Mouse (Mus musculus) embryonic facial prominence, embryonic 11.5 days (tissue): ENCODE data around the gene Tspan31. TPM values are rescaled to one million over a fixed set of nuclear protein-coding genes. Genes with fewer than 3 reads are reported as not detected.

ENCODE experiments used
- ATAC-seq: fragments of 200-750 bp; cut with Nextera tagmentation; replicated peaks from 2 replicates; pipeline ENCODE4 v1.8.0; 2017; ENCODE audit warnings: low read depth; ENCODE audit not compliant: insufficient number of reproducible peaks, low FRiP score, low TSS enrichment
- DNase-seq: peaks from one replicate; pipeline ENCODE4 v3.0.0-alpha.2; 2015; ENCODE audit warnings: low spot score
- H3K27ac ChIP-seq: fragments of 300-500 bp; sonication (generic); replicated peaks from 2 replicates; pipeline ENCODE4 v1.5.1; 2014; ENCODE audit warnings: mild to moderate bottlenecking, low read depth, low read length, control low read depth
- H3K27me3 ChIP-seq: fragments of 300-500 bp; sonication (generic); 2 replicates; pipeline ENCODE4 v1.6.1; 2014; ENCODE audit warnings: mild to moderate bottlenecking, low read length, moderate library complexity, mixed read lengths; ENCODE audit not compliant: control insufficient read depth, insufficient read depth
- H3K36me3 ChIP-seq: fragments of 300-500 bp; sonication (generic); replicated peaks from 2 replicates; pipeline ENCODE4 v1.6.1; 2014; ENCODE audit warnings: low read depth, mild to moderate bottlenecking, low read length, moderate library complexity, mixed read lengths; ENCODE audit not compliant: control insufficient read depth, insufficient read depth
- H3K4me1 ChIP-seq: fragments of 300-500 bp; sonication (generic); 2 replicates; pipeline ENCODE4 v1.6.1; 2014; ENCODE audit warnings: low read length, mixed read lengths; ENCODE audit not compliant: control insufficient read depth, insufficient read depth
- H3K4me2 ChIP-seq: fragments of 300-500 bp; sonication (generic); 2 replicates; pipeline ENCODE4 v1.6.1; 2014; ENCODE audit warnings: low read depth, mild to moderate bottlenecking, control low read depth, low read length, moderate library complexity
- H3K4me3 ChIP-seq: fragments of 300-500 bp; sonication (generic); 2 replicates; pipeline ENCODE4 v1.5.1; 2014; ENCODE audit warnings: low read depth, low read length, control low read depth
- H3K9ac ChIP-seq: fragments of 300-500 bp; sonication (generic); replicated peaks from 2 replicates; pipeline ENCODE4 v1.6.1; 2014; ENCODE audit warnings: mild to moderate bottlenecking, control low read depth, low read length
- H3K9me3 ChIP-seq: fragments of 300-500 bp; sonication (generic); replicated peaks from 2 replicates; pipeline ENCODE4 v1.6.1; 2016; ENCODE audit warnings: mild to moderate bottlenecking, low read length, inconsistent platforms, mixed read lengths; ENCODE audit not compliant: control insufficient read depth
- WGBS: fragments of 180-500 bp; shearing (Covaris S2); extraction: QIAGEN DNeasy Blood & Tissue Kit; methylation state at CpG from one replicate; pipeline ENCODE4 v1.1.7; 2014; 5-methylcytosine and 5-hydroxymethylcytosine counted together
- polyA plus RNA-seq: library from polyadenylated mRNA; unstranded; fragments of >200 nt; fragmentation: Nextera tagmentation; extraction: Ambion mirVana; gene quantifications from 2 replicates; pipeline ENCODE4 v1.2.1, GENCODE M21; 2014

Tspan31 gene
- polyA plus RNA-seq, 1 experiment from 2014 or later, result 83.4 TPM

DNA sequence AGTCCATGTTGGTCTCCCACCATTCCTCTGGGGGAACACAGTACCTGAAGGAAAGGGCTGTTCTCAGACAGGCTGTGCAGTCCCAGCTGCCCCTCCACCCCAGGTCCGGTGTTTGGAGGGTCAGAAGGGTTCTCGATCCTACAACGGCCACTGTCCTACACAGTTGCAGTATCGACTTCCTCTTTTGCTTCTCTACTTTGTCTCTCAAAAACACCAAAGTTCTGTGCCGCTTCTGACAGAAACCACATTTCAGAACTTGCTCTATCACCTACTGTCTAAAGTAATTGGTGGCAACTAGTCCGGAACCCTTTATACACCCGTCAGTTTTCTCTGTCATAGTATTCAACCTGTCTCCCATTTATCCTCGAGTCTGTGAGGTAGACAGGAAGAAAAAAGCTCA lies 14.7 kb downstream of the Tspan31 start:
- WGBS, result 86% methylated on average over 8 of the region's 8 CpGs
- H3K27ac ChIP-seq, result no peak overlapping the region
- 0 out of 2 replicates have a peak, but pooled peaks cover 2% of the 10 kb centered on the region for H3K4me1 ChIP-seq
- ATAC-seq, result no peak
- no peak overlapping the region for H3K4me2 ChIP-seq
- H3K9ac ChIP-seq, result no peak overlapping the region
- H3K36me3 ChIP-seq, result peaks cover 4% of the 10 kb centered on the region
- no peaks in the 10 kb centered on the region for H3K9me3 ChIP-seq
- H3K27me3 ChIP-seq, result peaks cover 21% of the 10 kb centered on the region
- no peak overlapping the region for H3K4me3 ChIP-seq
- no peak for DNase-seq

GRCm38 (mm10) chr10:127054646-127055045 lies 15.4 kb downstream of the Tspan31 start:
- no peak overlapping the region for H3K4me3 ChIP-seq
- H3K27ac ChIP-seq, result no peak overlapping the region
- peaks cover 4% of the 10 kb centered on the region for H3K36me3 ChIP-seq
- H3K9ac ChIP-seq, result no peak overlapping the region
- H3K4me2 ChIP-seq, result no peak overlapping the region
- DNase-seq, result peak; percentile 52
- H3K4me1 ChIP-seq, result 0 out of 2 replicates have a peak, but pooled peaks cover 2% of the 10 kb centered on the region
- WGBS, result 67% methylated on average over 4 of the region's 4 CpGs
- peaks cover 23% of the 10 kb centered on the region for H3K27me3 ChIP-seq
- ATAC-seq, result no peak
- no peaks in the 10 kb centered on the region for H3K9me3 ChIP-seq

GRCm38 (mm10) chr10:127050119-127050474 lies 20.0 kb downstream of the Tspan31 start:
- Histone ChIP-seq H3K27ac (no peak overlapping the region), H3K9me3 (no peaks in the 10 kb centered on the region), H3K4me3 (no peak overlapping the region), H3K9ac (no peak overlapping the region), H3K36me3 (no peaks in the 10 kb centered on the region), H3K27me3 (peaks cover 36% of the 10 kb centered on the region), H3K4me2 (no peak overlapping the region), H3K4me1 (no peaks in the 10 kb centered on the region)
- no peak for ATAC-seq
- WGBS, result 20% methylated on average over 10 of the region's 10 CpGs
- no peak for DNase-seq

- Histone ChIP-seq H3K36me3 (peaks cover 3% of the 10 kb centered on the region), H3K9ac (peak overlapping the region; percentile 13; the same call in 1 of the 2 replicates), H3K4me1 (no peaks in the 10 kb centered on the region), H3K4me3 (no peak overlapping the region), H3K27me3 (peaks cover 36% of the 10 kb centered on the region), H3K27ac (no peak overlapping the region), H3K9me3 (no peaks in the 10 kb centered on the region), H3K4me2 (no peak overlapping the region)
- DNase-seq (no peak), ATAC-seq (0 out of 2 replicates have a peak, but pooled peaks have one; percentile 16)
- 2% methylated on average over 29 of the region's 29 CpGs for WGBS
These were observed 20.5 kb downstream of the Tspan31 start for GRCm38 (mm10) chr10:127049395-127050118.

GRCm38 (mm10) chr10:127048608-127049394 lies 21.3 kb downstream of the Tspan31 start:
- Histone ChIP-seq H3K4me2 (no peak overlapping the region), H3K27me3 (peaks cover 36% of the 10 kb centered on the region), H3K9me3 (no peaks in the 10 kb centered on the region), H3K4me3 (no peak overlapping the region), H3K36me3 (peaks cover 3% of the 10 kb centered on the region), H3K9ac (no peak overlapping the region; the same call in 1 of the 2 replicates), H3K4me1 (no peaks in the 10 kb centered on the region), H3K27ac (no peak overlapping the region)
- DNase-seq (no peak), ATAC-seq (no peak)
- WGBS, result 5% methylated on average over 35 of the region's 35 CpGs

- Histone ChIP-seq H3K4me1 (no peaks in the 10 kb centered on the region), H3K27me3 (peaks cover 36% of the 10 kb centered on the region), H3K9me3 (no peaks in the 10 kb centered on the region), H3K4me3 (no peak within 1 kb of the TSS), H3K4me2 (no peak within 1 kb of the TSS), H3K36me3 (peaks cover 3% of the 10 kb centered on the region), H3K27ac (no peak within 1 kb of the TSS), H3K9ac (no peak within 1 kb of the TSS)
- no peak for ATAC-seq
- DNase-seq, result no peak
- WGBS, result 28% methylated on average over 5 of the region's 5 CpGs
These were observed 22.1 kb downstream of the Tspan31 start, which contains the start of gene Cyp27b1 for GRCm38 (mm10) chr10:127047954-127048353. TSS of gene Cyp27b1 (plus strand) at chr10:127048250.

- 78% methylated on average over 6 of the region's 6 CpGs for WGBS
- H3K27me3 ChIP-seq, result peaks cover 6% of the 10 kb centered on the region
- H3K9me3 ChIP-seq, result no peaks in the 10 kb centered on the region
- peaks cover 3% of the 10 kb centered on the region for H3K36me3 ChIP-seq
- no peak for ATAC-seq
- H3K4me2 ChIP-seq, result peak overlapping the region; percentile 85; the same call in 1 of the 2 replicates
- DNase-seq, result no peak
- no peaks in the 10 kb centered on the region for H3K4me1 ChIP-seq
- no peak overlapping the region for H3K9ac ChIP-seq
- H3K27ac ChIP-seq, result no peak overlapping the region
- no peak overlapping the region for H3K4me3 ChIP-seq
These were observed 26.9 kb downstream of the Tspan31 start for GRCm38 (mm10) chr10:127043187-127043586.
